Mouse (Mus musculus) olfactory bulb, adult 2 months (tissue): ENCODE results near the gene Cela3a.

ENCODE experiments used
- CTCF ChIP-seq: fragments of 200-500 bp; IDR thresholded peaks from 2 replicates; pipeline ENCODE4 v1.5.1; 2012; ENCODE audit warnings: low read depth, mild to moderate bottlenecking, low read length, moderate library complexity; ENCODE audit not compliant: insufficient read depth
- POLR2A ChIP-seq: fragments of 200-500 bp; IDR thresholded peaks from 2 replicates; pipeline ENCODE4 v1.6.1; 2012; ENCODE audit warnings: mild to moderate bottlenecking, low read depth, low read length, moderate library complexity; ENCODE audit not compliant: insufficient read depth

GRCm38 (mm10) chr4:137356674-137357510 lies 52.7 kb downstream of the Cela3a start:
- TF ChIP-seq CTCF (no peak), POLR2A (no peak)
